Comparison of ENCODE assay signal across 10 mouse cellular contexts in genomic region chr13:52976130-52976509, GRCm38 (mm10). TPM values are rescaled to one million over a fixed set of nuclear protein-coding genes. Genes with fewer than 3 reads are reported as not detected.
DNase-seq lines count a peak whose midpoint lies in the region; ATAC-seq and TF ChIP-seq lines count a peak whose summit lies in the region.
"Had no signal": no experiment of that assay in that cellular context is flagged by ENCODE, and none has a peak within 500 bp of the region (broad histone marks: within the 10 kb centered on the region; RNA-seq: fewer than 3 reads in every experiment).

No protein-coding gene starts in this region.

- no peak for TF ChIP-seq POLR2A in liver, adult 2 months (IDR thresholded peaks at IDR 0.05; ENCODE audit: extremely low read depth, insufficient read depth, low read length)

- H3K36me3 ChIP-seq in liver, adult 2 months (ENCODE audit: control insufficient read depth, insufficient read depth, low read length) = no peaks in the 10 kb centered on the region
- H3K36me3 ChIP-seq in liver, embryonic 11.5 days (ENCODE audit: control insufficient read depth, insufficient read depth, low read length) = no peaks in the 10 kb centered on the region
- no peaks in the 10 kb centered on the region for H3K36me3 ChIP-seq in embryonic facial prominence, embryonic 12.5 days
- H3K36me3 ChIP-seq in hindbrain, embryonic 13.5 days = no peaks in the 10 kb centered on the region
- H3K36me3 ChIP-seq in midbrain, embryonic 14.5 days (ENCODE audit: control insufficient read depth, insufficient read depth, low read length) = no peaks in the 10 kb centered on the region

- no peak for TF ChIP-seq CTCF in liver, adult 2 months (IDR thresholded peaks at IDR 0.05; ENCODE audit: low read depth, low read length)

- H3K9ac ChIP-seq in liver, adult 2 months (ENCODE audit: low read depth, low read length) = no peak overlapping the region
- no peak overlapping the region for H3K9ac ChIP-seq in liver, embryonic 11.5 days (ENCODE audit: low read depth, low read length)
- H3K9ac ChIP-seq in embryonic facial prominence, embryonic 12.5 days = no peak overlapping the region
- H3K9ac ChIP-seq in hindbrain, embryonic 13.5 days = peak overlapping the region; percentile 98
- peak overlapping the region; percentile 21; the same call in 1 of the 2 replicates for H3K9ac ChIP-seq in midbrain, embryonic 14.5 days (replicated peaks; ENCODE audit: low read length)

- 23% methylated on average over 8 of the region's 8 CpGs for WGBS in liver, adult 2 months
- 49% methylated on average over 8 of the region's 8 CpGs for WGBS in liver, embryonic 11.5 days
- 9% methylated on average over 8 of the region's 8 CpGs for WGBS in embryonic facial prominence, embryonic 12.5 days
- 35% methylated on average over 8 of the region's 8 CpGs for WGBS in hindbrain, embryonic 13.5 days
- 48% methylated on average over 8 of the region's 8 CpGs for WGBS in midbrain, embryonic 14.5 days

- peak overlapping the region; percentile 95 for H3K27ac ChIP-seq in liver, adult 2 months (replicated peaks; ENCODE audit: insufficient read depth, low read depth, low read length)
- no peak overlapping the region for H3K27ac ChIP-seq in liver, embryonic 11.5 days (ENCODE audit: low read depth, low read length)
- H3K27ac ChIP-seq in embryonic facial prominence, embryonic 12.5 days = no peak overlapping the region
- peak overlapping the region; percentile 98; the same call in 1 of the 2 replicates for H3K27ac ChIP-seq in hindbrain, embryonic 13.5 days
- no peak overlapping the region for H3K27ac ChIP-seq in midbrain, embryonic 14.5 days (replicated peaks; ENCODE audit: low read depth, low read length)

- H3K4me3 ChIP-seq in liver, adult 2 months (ENCODE audit: insufficient read depth, low read depth, low read length) = no peak overlapping the region
- no peak overlapping the region for H3K4me3 ChIP-seq in liver, embryonic 11.5 days (ENCODE audit: low read depth, low read length)
- no peak overlapping the region; the same call in 1 of the 2 replicates for H3K4me3 ChIP-seq in embryonic facial prominence, embryonic 12.5 days
- peak overlapping the region; percentile 86 for H3K4me3 ChIP-seq in hindbrain, embryonic 13.5 days
- H3K4me3 ChIP-seq in midbrain, embryonic 14.5 days (replicated peaks; ENCODE audit: low read depth, low read length) = 0 out of 2 replicates have a peak overlapping the region, but pooled peaks have one; percentile 0

- DNase-seq in liver, adult 2 months (ENCODE audit: extremely low read depth, low read depth, low spot score) = peak; percentile 97
- DNase-seq in liver, embryonic 11.5 days (ENCODE audit: low spot score) = no peak
- no peak for DNase-seq in midbrain, embryonic 14.5 days
- no peak for DNase-seq in ovary, postnatal 36 days (ENCODE audit: low spot score)
- DNase-seq in right cerebral cortex, adult 18-20 months = no peak
- no peak for DNase-seq in frontal cortex, postnatal 14 days (ENCODE audit: low spot score in 2 of 2)
- DNase-seq: cerebellum, adult 8-10 months had no signal

- no peaks in the 10 kb centered on the region for H3K27me3 ChIP-seq in liver, adult 2 months (ENCODE audit: control insufficient read depth, insufficient read depth, low read length)
- peaks cover 40% of the 10 kb centered on the region for H3K27me3 ChIP-seq in liver, embryonic 11.5 days (replicated peaks; ENCODE audit: control insufficient read depth, insufficient read depth, low read length)
- no peaks in the 10 kb centered on the region for H3K27me3 ChIP-seq in embryonic facial prominence, embryonic 12.5 days
- H3K27me3 ChIP-seq in hindbrain, embryonic 13.5 days = no peaks in the 10 kb centered on the region
- peaks cover 3% of the 10 kb centered on the region; the same call in 1 of the 2 replicates for H3K27me3 ChIP-seq in midbrain, embryonic 14.5 days (ENCODE audit: control insufficient read depth, insufficient read depth, low read length)

- H3K4me2 ChIP-seq in liver, embryonic 11.5 days = no peak overlapping the region
- peak overlapping the region; percentile 98 for H3K4me2 ChIP-seq in embryonic facial prominence, embryonic 12.5 days (replicated peaks)
- H3K4me2 ChIP-seq in hindbrain, embryonic 13.5 days = peak overlapping the region; percentile 94
- H3K4me2 ChIP-seq in midbrain, embryonic 14.5 days (ENCODE audit: low read length) = peak overlapping the region; percentile 98

- no peaks in the 10 kb centered on the region for H3K9me3 ChIP-seq in liver, embryonic 11.5 days (ENCODE audit: control insufficient read depth, low read length)
- no peaks in the 10 kb centered on the region for H3K9me3 ChIP-seq in embryonic facial prominence, embryonic 12.5 days
- no peaks in the 10 kb centered on the region for H3K9me3 ChIP-seq in hindbrain, embryonic 13.5 days
- no peaks in the 10 kb centered on the region for H3K9me3 ChIP-seq in midbrain, embryonic 14.5 days (ENCODE audit: control insufficient read depth, low read length)
- H3K9me3 ChIP-seq: megakaryocyte, embryonic 14.5 days had no signal

- peaks cover 30% of the 10 kb centered on the region for H3K79me2 ChIP-seq in liver, adult 2 months (ENCODE audit: control insufficient read depth, insufficient read depth, low read length)

- H3K4me1 ChIP-seq in liver, adult 2 months (ENCODE audit: control insufficient read depth, insufficient read depth, low read length) = peaks cover 29% of the 10 kb centered on the region
- H3K4me1 ChIP-seq in liver, embryonic 11.5 days (replicated peaks; ENCODE audit: control insufficient read depth, insufficient read depth, low read length) = peaks cover 21% of the 10 kb centered on the region
- H3K4me1 ChIP-seq in embryonic facial prominence, embryonic 12.5 days = peaks cover 30% of the 10 kb centered on the region
- H3K4me1 ChIP-seq in hindbrain, embryonic 13.5 days (replicated peaks) = peaks cover 43% of the 10 kb centered on the region
- peaks cover 26% of the 10 kb centered on the region for H3K4me1 ChIP-seq in midbrain, embryonic 14.5 days (ENCODE audit: control insufficient read depth, insufficient read depth, low read length)

- ATAC-seq in liver, embryonic 11.5 days (replicated peaks; ENCODE audit: low FRiP score) = no peak
- ATAC-seq in embryonic facial prominence, embryonic 12.5 days (ENCODE audit: insufficient number of reproducible peaks, insufficient read depth, low FRiP score, low TSS enrichment) = no peak
- ATAC-seq in hindbrain, embryonic 13.5 days (ENCODE audit: low FRiP score) = no peak
- ATAC-seq in midbrain, embryonic 14.5 days (ENCODE audit: low FRiP score, low TSS enrichment) = no peak

RNA-seq across cellular contexts. Expression of gene Nfil3, which starts 4.8 kb away (rescaled TPM):
- total RNA-seq in liver, adult 2 months (2014; rRNA removed) = 6.2 and 10.2 TPM in 2 replicates
- polyA plus RNA-seq in liver, adult 2 months (2012; rRNA removed) = 7.9 and 16.2 TPM in 2 replicates
- polyA plus RNA-seq in liver, embryonic 11.5 days (2014; fragmentation: Nextera tagmentation; extraction: Ambion mirVana) = 8.5 and 9.8 TPM in 2 replicates
- polyA plus RNA-seq in embryonic facial prominence, embryonic 12.5 days (2016; fragmentation: Nextera tagmentation; extraction: Ambion mirVana) = 30.3 and 30.8 TPM in 2 replicates
- polyA plus RNA-seq in hindbrain, embryonic 13.5 days (2015; fragmentation: Nextera tagmentation; extraction: Ambion mirVana) = 52.9 and 55.6 TPM in 2 replicates
- polyA plus RNA-seq in midbrain, embryonic 14.5 days (2014; fragmentation: Nextera tagmentation; extraction: Ambion mirVana) = 44.8 and 49.5 TPM in 2 replicates

RNA-seq across cellular contexts. Expression of gene Auh, which starts 46.6 kb away (rescaled TPM):
- 45.1 and 49.2 TPM in 2 replicates for total RNA-seq in liver, adult 2 months (2014; rRNA removed)
- 28.0 and 33.3 TPM in 2 replicates for polyA plus RNA-seq in liver, adult 2 months (2012; rRNA removed)
- polyA plus RNA-seq in liver, embryonic 11.5 days (2014; fragmentation: Nextera tagmentation; extraction: Ambion mirVana) = 35.4 and 36.4 TPM in 2 replicates
- 41.4 and 45.3 TPM in 2 replicates for polyA plus RNA-seq in embryonic facial prominence, embryonic 12.5 days (2016; fragmentation: Nextera tagmentation; extraction: Ambion mirVana)
- polyA plus RNA-seq in hindbrain, embryonic 13.5 days (2015; fragmentation: Nextera tagmentation; extraction: Ambion mirVana) = 61.8 and 64.6 TPM in 2 replicates
- 49.5 and 50.4 TPM in 2 replicates for polyA plus RNA-seq in midbrain, embryonic 14.5 days (2014; fragmentation: Nextera tagmentation; extraction: Ambion mirVana)

Comparison
In these comparisons a context has a peak if more than half of its experiments do, and no peak if none do; other contexts are left out.
1. H3K27ac ChIP-seq: peak in liver, adult 2 months (single experiment) and hindbrain, embryonic 13.5 days (single experiment); none in liver, embryonic 11.5 days (single experiment), embryonic facial prominence, embryonic 12.5 days (single experiment) and midbrain, embryonic 14.5 days (single experiment).
2. H3K4me3 ChIP-seq: peak in hindbrain, embryonic 13.5 days (single experiment) and midbrain, embryonic 14.5 days (single experiment); none in liver, adult 2 months (single experiment), liver, embryonic 11.5 days (single experiment) and embryonic facial prominence, embryonic 12.5 days (single experiment).
3. H3K9ac ChIP-seq: peak in hindbrain, embryonic 13.5 days (single experiment) and midbrain, embryonic 14.5 days (single experiment); none in liver, adult 2 months (single experiment), liver, embryonic 11.5 days (single experiment) and embryonic facial prominence, embryonic 12.5 days (single experiment).